Mouse (Mus musculus) heart, adult 2 months (tissue): ENCODE measurements around the gene Gpn2.

Experiments used
- CTCF ChIP-seq: fragments of 200-600 bp; IDR thresholded peaks from 2 replicates; pipeline ENCODE4 v1.8.1; 2022; ENCODE audit warnings: antibody characterized with exemption, mild to moderate bottlenecking, moderate library complexity
- EP300 ChIP-seq: fragments of 200-500 bp; IDR thresholded peaks from 2 replicates; pipeline ENCODE4 v1.6.1; 2011; ENCODE audit warnings: low read depth, low read length, control low read depth; ENCODE audit not compliant: insufficient read depth
- POLR2A ChIP-seq: fragments of 200-500 bp; IDR thresholded peaks from 2 replicates; pipeline ENCODE4 v1.6.1; 2011; ENCODE audit warnings: mild to moderate bottlenecking, low read depth, low read length, control low read depth; ENCODE audit not compliant: insufficient read depth

GRCm38 (mm10) chr4:133552029-133552428 lies 32.1 kb upstream of the Gpn2 start:
- TF ChIP-seq POLR2A (no peak), EP300 (no peak), CTCF (no peak)
